Mouse (Mus musculus) layer of hippocampus, adult 18-20 months (tissue): Measurements from ENCODE around the gene Cwc27. TPM values are rescaled to one million over a fixed set of nuclear protein-coding genes. Genes with fewer than 3 reads are reported as not detected.

Experiments
- DNase-seq, 2 experiments: peaks; one replicate each; pipeline ENCODE4 v3.0.0; 2022; ENCODE audit warnings: low spot score in 2 of 2
- total RNA-seq, 2 experiments: library from RNA; stranded (reverse); gene quantifications; 2 replicates each; pipeline ENCODE4 v1.2.3; 2021

Cwc27 gene
- total RNA-seq, 2 experiments from 2014 or later, result 15.7 to 15.9 TPM

DNA sequence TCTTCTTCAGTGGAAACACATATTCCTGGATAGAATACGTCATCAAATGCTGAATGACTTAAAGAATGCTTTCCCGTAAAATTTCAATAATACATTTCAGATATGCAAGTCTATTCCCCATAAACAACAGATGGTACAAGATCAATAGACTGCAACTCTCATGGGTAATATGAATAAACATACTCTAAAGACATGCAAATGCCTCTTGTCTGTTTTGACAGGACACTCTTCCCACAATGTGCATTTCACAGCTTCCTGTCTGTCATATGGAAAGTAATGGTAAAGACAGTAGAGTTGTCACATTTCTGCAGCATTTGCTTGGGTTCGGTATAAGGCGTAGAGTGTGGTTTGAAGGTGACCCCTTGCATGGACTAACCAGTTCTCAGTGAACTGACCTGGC is 29.7 kb downstream of the Cwc27 start:
- no peak for DNase-seq

GRCm38 (mm10) chr13:104779104-104779670 is 37.8 kb downstream of the Cwc27 start:
- DNase-seq, result no peak

- no peak for DNase-seq
These were observed 53.7 kb downstream of the Cwc27 start for GRCm38 (mm10) chr13:104763193-104763592.

- DNase-seq, result no peak
These were observed 54.5 kb downstream of the Cwc27 start for GRCm38 (mm10) chr13:104762401-104762800.

DNA sequence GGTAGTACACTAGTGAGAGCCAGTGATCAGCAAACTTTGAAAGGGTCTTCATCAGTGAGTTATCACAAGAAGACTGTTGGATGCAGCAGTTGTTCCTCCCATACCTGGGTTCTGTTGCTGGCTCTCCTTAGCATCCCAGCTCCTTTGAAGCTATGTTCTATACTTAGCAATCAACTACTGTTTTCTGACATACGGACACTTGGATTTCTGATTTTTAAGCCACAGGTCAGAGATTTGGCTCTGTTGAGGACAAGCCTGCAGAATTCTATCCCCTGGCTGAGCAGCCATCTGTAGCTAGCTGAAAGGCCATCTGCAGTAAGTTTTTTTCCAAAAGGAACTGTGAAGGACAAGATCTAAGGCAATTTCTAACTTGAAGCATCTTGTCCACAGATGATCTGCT is 57.6 kb downstream of the Cwc27 start:
- no peak for DNase-seq

- no peak for DNase-seq
These were observed 69.9 kb downstream of the Cwc27 start for GRCm38 (mm10) chr13:104747032-104747431.

DNA sequence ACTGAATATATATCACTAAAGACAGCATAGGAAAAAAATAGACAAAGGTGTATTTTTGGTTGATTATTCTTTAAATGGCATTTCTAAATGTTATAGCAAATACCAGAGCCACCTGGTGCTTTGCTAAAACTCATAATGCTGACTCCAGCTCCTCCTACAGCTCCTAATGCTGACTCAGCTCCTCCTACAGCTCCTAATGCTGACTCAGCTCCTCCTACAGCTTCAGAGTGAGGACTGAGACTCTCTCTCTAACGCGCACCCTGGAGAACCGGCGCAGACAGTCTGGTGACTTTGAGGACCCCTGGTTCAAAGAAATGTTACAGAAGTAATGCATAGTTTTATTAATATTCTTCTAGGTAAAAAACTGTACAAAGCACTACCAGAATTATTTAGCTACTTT is 74.1 kb downstream of the Cwc27 start:
- no peak for DNase-seq

GRCm38 (mm10) chr13:104729261-104730046 is 87.5 kb downstream of the Cwc27 start:
- no peak for DNase-seq

GRCm38 (mm10) chr13:104727681-104728080 is 89.3 kb downstream of the Cwc27 start:
- no peak for DNase-seq

- no peak for DNase-seq
These were observed 96.8 kb downstream of the Cwc27 start for GRCm38 (mm10) chr13:104720133-104720532.

DNA sequence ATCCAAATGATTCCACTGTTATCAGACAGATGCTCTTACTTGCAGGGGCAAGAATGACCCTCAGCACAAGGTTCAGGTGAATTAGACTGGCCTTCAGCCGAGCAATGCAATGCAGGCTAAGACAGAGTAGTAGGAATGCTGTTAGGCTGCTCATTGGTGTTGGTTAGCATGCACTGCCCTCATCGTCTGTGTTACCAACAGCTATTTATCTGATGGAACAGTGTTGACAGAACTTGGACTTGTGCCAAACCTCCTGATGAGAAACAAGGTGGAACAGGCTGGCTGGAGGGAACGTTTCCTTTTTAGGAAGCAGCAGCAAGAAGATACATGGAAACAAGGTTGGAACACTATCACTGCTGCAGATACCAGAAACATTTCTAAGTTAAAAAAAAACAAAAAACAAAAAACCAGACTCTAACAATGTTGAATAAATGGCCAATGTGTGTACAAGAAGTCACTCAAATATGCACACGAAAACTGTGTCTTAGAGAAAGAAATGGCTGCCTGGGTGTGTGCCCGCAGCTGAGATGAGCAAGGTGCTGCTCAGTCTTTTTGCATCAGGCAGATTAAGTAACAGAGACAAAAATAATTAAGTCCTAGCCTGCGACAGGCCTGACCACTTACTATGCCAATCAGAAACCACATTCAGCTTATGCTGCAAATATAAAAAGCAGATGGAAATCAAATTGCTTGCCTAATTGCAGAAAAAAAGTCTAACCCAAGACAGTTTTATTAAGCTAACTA is 122.2 kb downstream of the Cwc27 start:
- peak; percentile 21 to 56 for DNase-seq

DNA sequence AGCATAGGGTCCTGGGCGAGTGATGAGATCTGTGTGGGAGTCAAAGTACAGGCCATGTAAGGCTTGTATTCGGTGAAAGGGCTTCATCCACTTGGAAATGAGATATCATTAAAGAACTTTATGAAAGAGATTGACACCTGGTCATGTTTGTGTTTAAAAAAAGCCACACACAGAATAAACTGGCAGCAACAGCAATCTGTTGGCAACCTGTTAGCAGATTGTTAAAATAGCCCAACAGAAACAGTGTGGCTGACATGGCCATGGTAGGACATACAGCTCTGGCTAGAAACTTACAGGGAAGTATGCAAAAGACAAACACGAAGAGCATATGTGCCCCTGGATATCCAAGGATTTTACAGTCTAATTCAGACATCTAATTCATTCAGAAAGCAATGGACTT is 124.2 kb downstream of the Cwc27 start:
- no peak for DNase-seq

DNA sequence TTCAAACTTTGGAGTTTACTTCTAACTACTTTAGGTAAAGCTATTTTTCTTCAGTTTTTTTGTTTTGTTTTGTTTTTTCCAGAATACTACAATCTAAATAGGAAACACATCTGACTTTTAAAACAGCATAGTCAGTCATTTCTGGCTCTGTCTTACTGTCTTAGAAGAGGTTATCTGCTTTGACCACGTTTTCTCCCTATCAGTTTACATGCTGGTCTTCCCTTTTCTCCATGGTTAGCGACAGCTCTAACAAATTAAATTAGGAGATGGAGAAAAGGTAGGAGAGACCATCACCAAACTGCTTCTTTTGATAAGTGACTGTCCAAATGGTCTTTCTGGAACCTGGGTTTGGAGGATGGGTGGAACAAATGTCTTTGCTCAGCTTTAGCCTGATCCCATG is 131.4 kb downstream of the Cwc27 start:
- DNase-seq, result no peak

GRCm38 (mm10) chr13:104684361-104685011 is 132.5 kb downstream of the Cwc27 start:
- DNase-seq, result no peak

- peak in 1 of 2 experiments; percentile 64 for DNase-seq
These were observed 135.7 kb downstream of the Cwc27 start for GRCm38 (mm10) chr13:104681212-104681611.

- DNase-seq, result no peak
These were observed 155.8 kb downstream of the Cwc27 start for GRCm38 (mm10) chr13:104661188-104661587.

GRCm38 (mm10) chr13:104660042-104660680 is 156.8 kb downstream of the Cwc27 start:
- DNase-seq, result no peak

- no peak for DNase-seq
These were observed 160.2 kb downstream of the Cwc27 start for GRCm38 (mm10) chr13:104656666-104657272.

- DNase-seq, result peak in 1 of 2 experiments; percentile 30
These were observed 161.8 kb downstream of the Cwc27 start for GRCm38 (mm10) chr13:104655137-104655536.

- no peak for DNase-seq
These were observed 165.2 kb downstream of the Cwc27 start for GRCm38 (mm10) chr13:104651763-104652162.

DNA sequence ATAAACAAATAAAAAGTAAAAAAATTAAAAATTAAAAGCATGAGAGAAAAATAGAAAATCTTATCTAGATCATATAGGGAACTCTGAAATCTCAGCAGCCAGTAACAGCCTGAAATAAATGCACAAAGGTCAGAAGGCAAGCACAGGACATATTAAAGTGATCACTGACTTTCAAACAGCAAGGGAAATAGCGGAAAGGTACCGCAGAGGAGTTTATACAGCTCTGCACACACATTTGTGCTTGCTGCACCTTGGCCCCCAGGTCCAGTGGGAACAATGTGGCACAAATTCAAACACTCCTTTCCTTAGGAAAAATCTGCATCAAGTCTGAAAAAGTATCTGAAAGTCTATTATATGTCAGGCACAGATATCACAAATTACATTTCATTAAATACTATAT is 166.3 kb downstream of the Cwc27 start:
- DNase-seq, result no peak
